Mouse (Mus musculus) forebrain, embryonic 15.5 days (tissue): Measurements from ENCODE around the gene Ell. TPM values are rescaled to one million over a fixed set of nuclear protein-coding genes. Genes with fewer than 3 reads are reported as not detected.

ENCODE experiments used
- ATAC-seq: fragments of 200-750 bp; cut with Nextera tagmentation; replicated peaks from 2 replicates; pipeline ENCODE4 v1.8.0; 2017; ENCODE audit warnings: mild to moderate bottlenecking, moderate TSS enrichment, moderate library complexity
- H3K27ac ChIP-seq: fragments of 300-500 bp; sonication (generic); replicated peaks from 2 replicates; pipeline ENCODE4 v1.5.1; 2015; ENCODE audit warnings: mild to moderate bottlenecking, inconsistent platforms
- H3K27me3 ChIP-seq: fragments of 300-500 bp; sonication (generic); 2 replicates; pipeline ENCODE4 v1.6.1; 2015; ENCODE audit warnings: inconsistent platforms
- H3K36me3 ChIP-seq: fragments of 300-500 bp; sonication (generic); 2 replicates; pipeline ENCODE4 v1.6.1; 2015; ENCODE audit warnings: mild to moderate bottlenecking, inconsistent platforms
- H3K4me1 ChIP-seq: fragments of 300-500 bp; sonication (generic); 2 replicates; pipeline ENCODE4 v1.6.1; 2015; ENCODE audit warnings: inconsistent platforms
- H3K4me2 ChIP-seq: fragments of 300-500 bp; sonication (generic); replicated peaks from 2 replicates; pipeline ENCODE4 v1.6.1; 2015; ENCODE audit warnings: mild to moderate bottlenecking, inconsistent platforms
- H3K4me3 ChIP-seq: fragments of 300-500 bp; sonication (generic); 2 replicates; pipeline ENCODE4 v1.5.1; 2015; ENCODE audit warnings: mild to moderate bottlenecking, inconsistent platforms
- H3K9ac ChIP-seq: fragments of 300-500 bp; sonication (generic); replicated peaks from 2 replicates; pipeline ENCODE4 v1.6.1; 2015; ENCODE audit warnings: mild to moderate bottlenecking, inconsistent platforms
- H3K9me3 ChIP-seq: fragments of 300-500 bp; sonication (generic); 2 replicates; pipeline ENCODE4 v1.6.1; 2016; ENCODE audit warnings: inconsistent platforms
- WGBS: fragments of 180-500 bp; shearing (Covaris S2); methylation state at CpG from one replicate; pipeline ENCODE4 v1.1.7; 2015; ENCODE audit warnings: mixed read lengths; 5-methylcytosine and 5-hydroxymethylcytosine counted together
- polyA plus RNA-seq: library from polyadenylated mRNA; unstranded; fragments of >200 nt; fragmentation: Nextera tagmentation; extraction: Ambion mirVana; gene quantifications from 2 replicates; pipeline ENCODE4 v1.2.1, GENCODE M21; 2015

Gene Ell
- polyA plus RNA-seq, 1 experiment from 2014 or later: 19.2 TPM

DNA sequence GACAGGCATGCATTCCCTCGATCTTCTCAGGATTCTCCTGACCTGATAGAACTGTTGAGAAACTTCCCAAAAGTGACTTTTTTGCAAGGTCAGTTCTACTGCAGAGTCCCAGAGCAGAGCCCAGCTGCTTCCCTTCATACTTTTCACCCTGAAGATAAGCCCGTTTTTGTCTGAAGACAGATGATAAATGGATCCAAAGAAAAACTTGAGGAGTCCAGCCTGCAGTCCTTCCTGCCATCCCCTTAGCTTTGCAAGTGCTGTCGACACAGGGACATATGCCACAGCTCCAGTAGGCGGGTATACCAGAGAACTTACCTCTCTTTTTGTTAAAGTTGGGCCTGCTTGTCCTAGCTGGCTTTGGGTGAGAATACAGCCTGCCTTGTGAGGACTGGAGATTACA, 22.1 kb downstream of the Ell start:
- Histone ChIP-seq H3K4me1 (peaks cover 8% of the 10 kb centered on the region; the same call in 1 of the 2 replicates), H3K27me3 (no peaks in the 10 kb centered on the region), H3K4me2 (no peak overlapping the region), H3K27ac (no peak overlapping the region), H3K36me3 (no peaks in the 10 kb centered on the region), H3K9me3 (no peaks in the 10 kb centered on the region), H3K9ac (no peak overlapping the region), H3K4me3 (no peak overlapping the region)
- 88% methylated on average over 4 of the region's 4 CpGs for WGBS
- no peak for ATAC-seq

DNA sequence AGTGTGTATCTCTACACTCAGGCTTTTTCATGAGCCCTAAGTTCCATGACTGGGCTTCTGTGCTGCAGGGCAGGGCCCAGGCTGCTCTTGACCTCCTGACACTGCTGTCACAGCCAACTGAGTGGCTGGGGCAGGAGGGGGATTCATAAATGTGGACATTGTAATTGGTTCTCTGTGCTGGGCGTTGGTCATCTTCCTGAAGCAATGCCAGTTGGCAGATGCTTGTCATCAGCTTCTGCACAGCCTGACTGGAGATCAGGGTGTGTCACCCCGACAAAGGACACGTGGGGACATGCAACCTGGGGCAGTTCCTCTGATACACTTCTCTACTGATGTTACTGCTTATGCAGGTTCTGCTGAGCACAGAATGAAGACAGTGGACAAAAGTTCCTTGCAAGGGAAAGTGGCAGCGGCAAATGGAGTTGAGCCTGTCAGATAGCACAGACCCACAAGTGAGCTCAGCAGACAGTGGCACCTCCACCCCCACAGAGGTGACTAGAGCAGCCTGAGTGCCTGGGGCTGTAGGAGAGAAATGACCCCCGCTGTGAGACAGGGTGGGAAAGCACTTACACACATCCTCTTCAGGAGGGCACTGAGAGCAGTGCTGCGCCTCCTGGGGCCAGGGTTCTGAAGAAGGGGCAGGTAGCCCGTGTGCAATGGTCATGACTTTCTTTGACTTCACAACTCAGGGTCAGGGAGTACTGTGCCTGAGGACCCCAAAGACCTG, 22.7 kb downstream of the Ell start:
- H3K4me2 ChIP-seq: no peak overlapping the region
- H3K27me3 ChIP-seq: no peaks in the 10 kb centered on the region
- no peak overlapping the region for H3K4me3 ChIP-seq
- 86% methylated on average over 7 of the region's 7 CpGs for WGBS
- no peaks in the 10 kb centered on the region for H3K36me3 ChIP-seq
- ATAC-seq: no peak
- H3K9ac ChIP-seq: no peak overlapping the region
- H3K27ac ChIP-seq: no peak overlapping the region
- peaks cover 8% of the 10 kb centered on the region; the same call in 1 of the 2 replicates for H3K4me1 ChIP-seq
- no peaks in the 10 kb centered on the region for H3K9me3 ChIP-seq

DNA sequence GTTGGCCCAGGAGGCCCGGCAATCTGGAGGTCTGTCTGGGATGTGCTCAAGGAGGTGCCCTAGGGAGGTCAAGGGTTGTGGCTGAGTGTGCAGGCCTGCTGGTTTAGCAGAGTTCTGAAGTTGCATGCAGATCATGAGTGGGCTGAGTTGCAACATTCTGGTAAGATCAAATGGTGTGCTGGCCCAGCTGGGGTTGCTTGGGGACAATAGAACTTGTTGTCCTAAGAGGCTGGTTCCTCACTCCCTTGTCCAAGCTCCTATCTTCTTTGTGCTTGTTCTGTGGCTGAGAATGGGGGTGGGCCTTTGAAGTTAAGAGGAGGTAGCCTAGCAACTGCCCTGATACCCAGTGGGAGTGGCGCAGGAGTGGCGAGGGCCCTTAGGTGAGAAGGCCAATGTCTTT, 23.5 kb downstream of the Ell start:
- 88% methylated on average over 3 of the region's 3 CpGs for WGBS
- H3K4me2 ChIP-seq: no peak overlapping the region
- H3K27ac ChIP-seq: no peak overlapping the region
- no peaks in the 10 kb centered on the region for H3K27me3 ChIP-seq
- no peak for ATAC-seq
- H3K9ac ChIP-seq: no peak overlapping the region
- no peak overlapping the region for H3K4me3 ChIP-seq
- H3K36me3 ChIP-seq: no peaks in the 10 kb centered on the region
- peaks cover 8% of the 10 kb centered on the region; the same call in 1 of the 2 replicates for H3K4me1 ChIP-seq
- H3K9me3 ChIP-seq: no peaks in the 10 kb centered on the region

DNA sequence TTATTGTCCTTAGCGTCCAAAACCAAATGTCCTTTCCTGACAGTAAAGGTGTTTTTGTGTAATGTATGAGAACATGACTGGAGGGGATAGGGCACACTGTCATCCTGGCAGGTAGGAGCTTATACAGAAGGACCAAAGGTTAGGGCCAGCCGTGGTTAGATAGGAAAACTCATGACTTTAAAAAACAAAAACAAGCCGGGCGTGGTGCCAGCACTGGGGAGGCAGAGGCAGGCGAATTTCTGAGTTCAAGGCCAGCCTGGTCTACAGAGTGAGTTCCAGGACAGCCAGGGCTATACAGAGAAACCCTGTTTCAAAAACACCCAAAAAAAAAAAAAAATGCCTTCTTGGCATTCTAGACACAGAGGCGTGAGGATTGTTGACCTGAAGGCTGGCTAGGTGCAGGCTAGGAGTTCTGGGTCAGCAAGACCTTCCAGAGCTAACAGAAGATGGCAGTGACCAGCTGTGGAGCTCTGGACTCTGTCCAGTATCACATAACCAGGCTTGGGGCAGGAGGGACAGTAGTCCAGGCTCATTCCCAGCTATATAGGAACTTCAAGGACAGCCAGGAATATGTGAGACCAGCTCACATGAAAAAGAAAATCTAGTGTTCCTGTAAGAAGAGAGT, 24.6 kb downstream of the Ell start:
- no peak overlapping the region for H3K27ac ChIP-seq
- no peaks in the 10 kb centered on the region for H3K27me3 ChIP-seq
- H3K4me1 ChIP-seq: peaks cover 8% of the 10 kb centered on the region; the same call in 1 of the 2 replicates
- H3K9me3 ChIP-seq: no peaks in the 10 kb centered on the region
- WGBS: 95% methylated on average over 6 of the region's 6 CpGs
- H3K36me3 ChIP-seq: no peaks in the 10 kb centered on the region
- H3K4me2 ChIP-seq: no peak overlapping the region
- no peak for ATAC-seq
- H3K4me3 ChIP-seq: no peak overlapping the region
- H3K9ac ChIP-seq: no peak overlapping the region

DNA sequence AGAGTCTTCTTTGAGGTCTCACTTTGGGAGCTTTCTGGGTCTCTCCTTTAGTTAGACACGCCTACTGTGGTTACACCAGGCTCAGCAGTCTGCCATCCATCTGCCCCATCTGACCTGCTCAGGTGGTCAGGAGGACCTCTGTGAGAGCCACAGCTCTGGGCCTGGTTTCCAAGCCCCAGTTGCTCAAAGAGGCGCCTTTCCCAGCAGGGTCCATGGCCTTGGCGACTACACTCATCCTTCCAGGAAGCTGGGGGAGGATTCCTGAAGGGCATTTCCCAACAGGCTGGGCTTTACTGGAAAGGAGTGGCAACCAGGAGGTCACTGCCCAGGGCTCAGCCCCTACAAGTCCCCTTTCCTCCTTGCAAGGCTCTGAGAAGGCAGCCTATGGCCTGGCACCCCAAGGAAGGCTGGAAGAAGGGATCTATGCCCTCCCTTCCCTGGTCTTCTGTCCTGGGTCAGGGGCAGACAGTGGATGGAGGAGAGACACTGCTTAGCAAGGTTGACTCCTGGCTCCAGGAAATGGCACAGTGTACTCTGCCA, 25.5 kb downstream of the Ell start:
- H3K27ac ChIP-seq: no peak overlapping the region
- H3K36me3 ChIP-seq: no peaks in the 10 kb centered on the region
- no peak overlapping the region for H3K9ac ChIP-seq
- H3K27me3 ChIP-seq: no peaks in the 10 kb centered on the region
- no peak overlapping the region for H3K4me3 ChIP-seq
- H3K4me1 ChIP-seq: peaks cover 8% of the 10 kb centered on the region; the same call in 1 of the 2 replicates
- ATAC-seq: no peak
- whole genome bisulfite sequencing: 90% methylated on average over 3 of the region's 3 CpGs
- no peak overlapping the region for H3K4me2 ChIP-seq
- no peaks in the 10 kb centered on the region for H3K9me3 ChIP-seq

DNA sequence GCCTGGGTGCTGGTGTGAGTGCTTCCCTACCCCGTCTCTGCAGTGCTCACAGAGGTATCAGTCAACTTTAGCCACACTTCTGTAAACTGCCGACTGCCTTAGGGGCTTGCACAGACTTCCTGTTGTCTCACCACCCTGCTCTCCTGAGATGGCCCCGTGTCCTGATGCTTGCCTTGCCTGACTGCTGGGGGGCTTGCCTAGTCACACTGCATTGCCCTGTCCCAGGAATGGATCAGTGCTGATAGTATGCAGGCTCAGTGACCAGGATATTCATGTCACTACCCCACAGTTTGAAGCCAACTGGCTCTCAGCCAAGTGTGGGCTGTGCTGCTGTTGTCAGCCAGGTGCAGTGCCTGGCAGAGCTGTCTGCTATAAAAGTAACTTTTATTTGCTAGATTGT, 26.3 kb downstream of the Ell start:
- 75% methylated on average over 3 of the region's 3 CpGs for WGBS
- no peak overlapping the region for H3K4me2 ChIP-seq
- no peak overlapping the region for H3K9ac ChIP-seq
- no peaks in the 10 kb centered on the region for H3K27me3 ChIP-seq
- H3K27ac ChIP-seq: no peak overlapping the region
- no peaks in the 10 kb centered on the region for H3K36me3 ChIP-seq
- no peaks in the 10 kb centered on the region for H3K9me3 ChIP-seq
- H3K4me3 ChIP-seq: no peak overlapping the region
- no peak for ATAC-seq
- H3K4me1 ChIP-seq: peaks cover 8% of the 10 kb centered on the region; the same call in 1 of the 2 replicates

DNA sequence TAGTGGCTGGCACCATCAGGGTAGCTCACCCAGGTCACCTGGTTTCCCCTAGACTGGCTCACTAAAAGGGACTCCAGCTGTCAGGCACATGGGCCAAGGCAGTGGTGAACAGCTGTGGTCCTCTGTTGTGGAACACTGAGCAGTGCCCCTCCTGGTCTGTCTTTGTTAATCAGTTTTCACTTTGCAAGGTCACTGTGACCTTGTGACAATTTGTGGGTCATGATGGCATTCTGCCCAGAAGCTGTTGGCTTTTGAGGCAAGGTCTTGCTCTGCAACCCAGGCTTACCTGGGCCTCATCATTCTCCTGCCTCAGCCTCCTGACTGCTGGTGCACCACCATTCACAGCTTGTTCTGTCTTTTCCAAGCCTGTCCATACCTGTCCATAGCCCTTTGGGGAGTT, 31.1 kb downstream of the Ell start:
- no peak for ATAC-seq

DNA sequence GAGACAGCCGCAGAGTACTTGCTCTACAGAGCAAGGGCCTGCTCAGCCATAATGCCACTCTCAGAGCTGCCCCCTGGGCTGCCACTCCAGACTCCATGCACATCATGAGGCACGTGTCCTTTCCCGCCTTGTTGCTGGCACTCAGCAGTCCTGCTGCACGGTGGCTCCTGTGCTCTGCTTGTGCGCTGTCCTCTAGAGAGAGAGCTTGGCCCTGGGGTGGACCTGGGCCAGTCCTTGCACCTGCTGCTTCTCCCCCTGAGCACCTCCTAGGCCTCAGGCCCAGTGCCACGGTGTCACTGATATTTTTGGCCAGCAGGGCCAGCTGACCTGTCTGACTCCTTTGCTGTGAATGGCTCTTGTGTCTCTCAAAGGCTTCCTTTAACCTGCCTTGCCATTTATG, 31.7 kb downstream of the Ell start:
- no peak overlapping the region for H3K27ac ChIP-seq
- H3K27me3 ChIP-seq: no peaks in the 10 kb centered on the region
- H3K4me1 ChIP-seq: no peaks in the 10 kb centered on the region
- H3K36me3 ChIP-seq: peaks cover 5% of the 10 kb centered on the region
- H3K9ac ChIP-seq: no peak overlapping the region
- H3K4me3 ChIP-seq: no peak overlapping the region
- H3K9me3 ChIP-seq: no peaks in the 10 kb centered on the region
- no peak overlapping the region for H3K4me2 ChIP-seq
- no peak for ATAC-seq
- WGBS: 79% methylated on average over 6 of the region's 6 CpGs

More for the DNA sequence above, 31.1 kb downstream of the Ell start:
- Histone ChIP-seq H3K27me3 (no peaks in the 10 kb centered on the region), H3K36me3 (peaks cover 5% of the 10 kb centered on the region), H3K27ac (no peak overlapping the region), H3K4me2 (no peak overlapping the region), H3K4me3 (no peak overlapping the region), H3K9me3 (no peaks in the 10 kb centered on the region), H3K9ac (no peak overlapping the region), H3K4me1 (peaks cover 5% of the 10 kb centered on the region; the same call in 1 of the 2 replicates)

DNA sequence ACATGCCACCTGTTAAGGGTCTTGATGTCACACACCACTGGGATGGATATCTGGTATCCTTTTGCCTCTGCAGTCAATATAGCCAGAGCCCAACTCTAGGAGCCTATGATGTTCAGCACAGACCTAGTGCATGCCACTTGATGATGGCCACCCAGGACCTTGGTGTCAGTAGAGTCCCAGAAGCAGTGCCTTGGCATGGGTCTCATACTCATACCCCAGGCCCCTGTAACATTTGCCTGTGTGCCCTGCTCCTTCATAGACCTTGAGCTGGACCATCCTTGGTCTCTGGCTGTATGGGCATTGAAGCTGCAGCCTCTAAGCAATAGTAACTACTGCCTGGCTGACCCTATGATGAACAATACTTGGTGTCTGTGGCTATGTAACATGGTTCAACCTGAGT, 35.0 kb downstream of the Ell start:
- Histone ChIP-seq H3K36me3 (peaks cover 14% of the 10 kb centered on the region), H3K4me3 (no peak overlapping the region), H3K9me3 (no peaks in the 10 kb centered on the region), H3K4me1 (no peaks in the 10 kb centered on the region), H3K27ac (no peak overlapping the region), H3K9ac (no peak overlapping the region), H3K4me2 (no peak overlapping the region), H3K27me3 (no peaks in the 10 kb centered on the region)
- ATAC-seq: no peak

DNA sequence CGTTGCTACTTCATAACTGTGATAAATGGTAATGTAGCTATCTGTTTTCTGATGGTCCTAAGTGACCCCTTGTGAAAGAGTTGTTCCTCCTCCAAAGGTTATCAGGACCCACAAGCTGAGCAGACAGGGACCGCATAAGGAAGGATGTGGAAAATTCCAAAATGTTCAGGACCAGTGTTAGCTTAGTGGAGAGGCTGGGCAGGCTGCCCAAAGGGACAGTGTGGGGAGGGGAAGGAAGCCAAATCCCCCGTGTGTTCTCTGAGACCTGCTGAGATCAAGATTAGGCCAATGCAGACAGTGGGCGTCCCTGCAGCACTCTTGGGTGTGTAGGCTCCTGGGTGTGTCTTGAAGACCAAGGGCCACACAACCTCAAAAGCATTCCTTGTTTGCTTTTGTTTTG, 35.7 kb downstream of the Ell start:
- Histone ChIP-seq H3K27me3 (no peaks in the 10 kb centered on the region), H3K4me2 (no peak overlapping the region), H3K36me3 (peaks cover 15% of the 10 kb centered on the region), H3K4me1 (no peaks in the 10 kb centered on the region), H3K9me3 (no peaks in the 10 kb centered on the region), H3K9ac (no peak overlapping the region), H3K4me3 (no peak overlapping the region), H3K27ac (no peak overlapping the region)
- WGBS: 83% methylated on average over 4 of the region's 4 CpGs
- no peak for ATAC-seq

DNA sequence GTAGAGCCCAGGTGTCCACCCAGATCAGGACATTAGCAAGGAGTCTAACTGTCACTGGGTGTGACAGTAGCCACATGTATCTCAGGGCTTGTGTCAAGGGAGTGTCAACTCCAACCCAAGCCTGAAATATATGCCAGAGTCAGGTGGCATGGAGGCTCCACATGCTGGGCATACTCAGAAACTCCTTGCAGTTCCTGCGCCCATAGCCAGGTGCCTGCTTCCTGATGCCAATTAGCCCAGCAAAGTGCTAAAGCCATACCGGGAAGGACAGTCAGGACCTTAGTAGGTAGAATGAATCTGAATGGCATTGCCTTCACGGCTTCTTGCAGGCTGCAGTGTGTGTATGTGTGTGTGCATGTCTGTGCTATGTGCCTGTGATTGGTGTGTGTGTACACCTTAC, 38.0 kb downstream of the Ell start:
- H3K27ac ChIP-seq: no peak overlapping the region
- no peak overlapping the region for H3K4me2 ChIP-seq
- no peak overlapping the region for H3K9ac ChIP-seq
- no peaks in the 10 kb centered on the region for H3K4me1 ChIP-seq
- ATAC-seq: no peak
- H3K9me3 ChIP-seq: no peaks in the 10 kb centered on the region
- H3K36me3 ChIP-seq: peaks cover 28% of the 10 kb centered on the region
- H3K27me3 ChIP-seq: no peaks in the 10 kb centered on the region
- no peak overlapping the region for H3K4me3 ChIP-seq
- 94% methylated on average over 3 of the region's 3 CpGs for WGBS

DNA sequence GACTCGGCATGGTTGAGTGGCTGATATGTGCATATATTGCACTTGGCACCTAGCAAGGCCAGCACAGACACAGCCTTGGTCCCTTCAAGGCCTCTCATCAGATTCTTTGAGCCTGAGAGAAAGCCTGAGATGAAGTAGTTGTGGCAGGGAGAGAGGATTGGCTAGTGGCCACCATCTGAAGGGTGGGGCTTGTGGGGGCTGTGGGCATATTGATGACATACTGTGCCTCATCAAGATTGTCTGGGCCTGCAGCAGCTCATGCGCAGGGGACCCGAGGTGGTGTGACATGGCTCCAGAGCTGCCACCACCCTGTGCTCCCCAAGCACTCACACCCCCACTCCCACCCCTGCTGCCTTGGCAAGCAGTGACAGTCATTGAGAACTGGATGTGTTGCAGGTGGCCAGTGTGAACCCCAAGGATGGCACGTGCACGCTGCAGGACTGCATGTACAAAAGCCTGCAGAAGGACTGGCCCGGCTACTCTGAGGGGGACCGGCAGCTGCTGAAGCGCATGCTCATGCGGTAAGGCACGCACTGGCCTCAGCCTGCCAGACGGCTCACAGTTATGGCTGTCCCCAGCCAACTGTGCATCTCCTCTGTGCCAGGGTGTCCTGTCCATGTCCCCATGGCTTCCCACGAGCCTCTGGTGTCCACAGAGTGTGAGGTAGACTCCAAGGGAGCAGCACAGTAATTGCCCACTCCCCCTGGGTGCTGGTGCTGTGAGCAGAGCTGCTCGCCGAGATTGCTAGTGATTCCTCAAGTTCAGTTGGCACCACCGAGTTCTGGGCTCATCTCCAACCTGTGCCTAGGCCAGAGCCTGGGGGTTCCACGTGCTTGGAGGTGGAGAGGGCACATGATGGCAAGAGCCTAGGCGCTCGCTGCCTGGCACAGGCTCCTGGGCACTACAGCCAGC, 44.5 kb downstream of the Ell start:
- WGBS: 90% methylated on average over 18 of the region's 18 CpGs
- H3K9ac ChIP-seq: no peak overlapping the region
- H3K36me3 ChIP-seq: peaks cover 60% of the 10 kb centered on the region
- ATAC-seq: no peak
- H3K4me1 ChIP-seq: no peaks in the 10 kb centered on the region
- no peak overlapping the region for H3K4me2 ChIP-seq
- no peaks in the 10 kb centered on the region for H3K9me3 ChIP-seq
- no peak overlapping the region for H3K27ac ChIP-seq
- H3K27me3 ChIP-seq: no peaks in the 10 kb centered on the region
- H3K4me3 ChIP-seq: no peak overlapping the region
